ENCODE assay signal across 26 mouse cellular contexts in genomic region chr6:36832207-36832606, GRCm38 (mm10). TPM values are rescaled to one million over a fixed set of nuclear protein-coding genes. Genes with fewer than 3 reads are reported as not detected.
DNase-seq lines count a peak whose midpoint lies in the region; ATAC-seq and TF ChIP-seq lines count a peak whose summit lies in the region.
"Had no signal": no experiment of that assay in that cellular context is flagged by ENCODE, and none has a peak within 500 bp of the region (broad histone marks: within the 10 kb centered on the region; RNA-seq: fewer than 3 reads in every experiment).

No protein-coding gene starts in this region.

- no peaks in the 10 kb centered on the region for H3K27me3 ChIP-seq in limb, embryonic 15.5 days
- no peaks in the 10 kb centered on the region for H3K27me3 ChIP-seq in limb, embryonic 10.5 days (ENCODE audit: low read depth, poor library complexity, severe bottlenecking)
- H3K27me3 ChIP-seq in myocyte (ENCODE audit: control insufficient read depth, insufficient read depth, insufficient read length) = no peaks in the 10 kb centered on the region
- no peaks in the 10 kb centered on the region for H3K27me3 ChIP-seq in heart, embryonic 12.5 days (replicated peaks)
- H3K27me3 ChIP-seq: embryonic facial prominence, embryonic 13.5 days; forebrain, embryonic 13.5 days; hindbrain, embryonic 12.5 days; hindbrain, embryonic 15.5 days had no signal

- H3K4me1 ChIP-seq in limb, embryonic 15.5 days = peaks cover 4% of the 10 kb centered on the region; the same call in 1 of the 2 replicates
- H3K4me1 ChIP-seq in limb, embryonic 10.5 days = peaks cover 22% of the 10 kb centered on the region
- H3K4me1 ChIP-seq in heart, embryonic 12.5 days (replicated peaks) = no peaks in the 10 kb centered on the region
- H3K4me1 ChIP-seq: heart, embryonic 10.5 days; hindbrain, embryonic 12.5 days; hindbrain, embryonic 15.5 days had no signal

- H3K79me2 ChIP-seq in myocyte (ENCODE audit: control insufficient read depth, insufficient read depth) = no peaks in the 10 kb centered on the region

- 0 out of 2 replicates have a peak overlapping the region, but pooled peaks have one; percentile 11 for H3K27ac ChIP-seq in limb, embryonic 15.5 days
- H3K27ac ChIP-seq in limb, embryonic 10.5 days = no peak overlapping the region
- H3K27ac ChIP-seq in heart, embryonic 12.5 days (ENCODE audit: poor library complexity, severe bottlenecking) = no peak overlapping the region
- H3K27ac ChIP-seq: embryonic facial prominence, embryonic 10.5 days; embryonic facial prominence, embryonic 13.5 days; forebrain, embryonic 10.5 days; forebrain, embryonic 13.5 days; heart, adult 2 months; heart, embryonic 10.5 days; hindbrain, embryonic 12.5 days; hindbrain, embryonic 15.5 days had no signal

- no peaks in the 10 kb centered on the region for H3K36me3 ChIP-seq in limb, embryonic 15.5 days
- H3K36me3 ChIP-seq in limb, embryonic 10.5 days = no peaks in the 10 kb centered on the region
- no peaks in the 10 kb centered on the region for H3K36me3 ChIP-seq in myocyte (ENCODE audit: control insufficient read depth, insufficient read depth)
- no peaks in the 10 kb centered on the region for H3K36me3 ChIP-seq in heart, embryonic 12.5 days
- H3K36me3 ChIP-seq: embryonic facial prominence, embryonic 10.5 days; embryonic facial prominence, embryonic 13.5 days; forebrain, embryonic 10.5 days; G1E; heart, embryonic 10.5 days; hindbrain, embryonic 12.5 days; hindbrain, embryonic 15.5 days had no signal

- no peaks in the 10 kb centered on the region for H3K9me3 ChIP-seq in limb, embryonic 15.5 days
- H3K9me3 ChIP-seq in limb, embryonic 10.5 days (replicated peaks) = no peaks in the 10 kb centered on the region
- H3K9me3 ChIP-seq in heart, embryonic 12.5 days (replicated peaks) = no peaks in the 10 kb centered on the region
- H3K9me3 ChIP-seq: embryonic facial prominence, embryonic 13.5 days; forebrain, embryonic 13.5 days; G1E; hindbrain, embryonic 12.5 days; hindbrain, embryonic 15.5 days had no signal

- H3K4me2 ChIP-seq in limb, embryonic 15.5 days = no peak overlapping the region
- H3K4me2 ChIP-seq in myocyte (ENCODE audit: low read depth) = peak overlapping the region; percentile 53
- no peak overlapping the region for H3K4me2 ChIP-seq in heart, embryonic 12.5 days
- H3K4me2 ChIP-seq: embryonic facial prominence, embryonic 13.5 days; forebrain, embryonic 13.5 days; hindbrain, embryonic 12.5 days; hindbrain, embryonic 15.5 days had no signal

- H3K9ac ChIP-seq in limb, embryonic 15.5 days = no peak overlapping the region
- H3K9ac ChIP-seq in heart, embryonic 12.5 days = no peak overlapping the region
- H3K9ac ChIP-seq: embryonic facial prominence, embryonic 13.5 days; forebrain, embryonic 13.5 days; hindbrain, embryonic 12.5 days; hindbrain, embryonic 15.5 days had no signal

- ATAC-seq in limb, embryonic 15.5 days (ENCODE audit: insufficient number of reproducible peaks, low FRiP score, low TSS enrichment, low read depth) = no peak
- ATAC-seq in heart, embryonic 12.5 days (ENCODE audit: insufficient number of reproducible peaks, low FRiP score) = no peak
- ATAC-seq: activated CD4-positive, CD25-positive, alpha-beta regulatory T cell, adult 4 months; forebrain, embryonic 13.5 days; forebrain, embryonic 16.5 days had no signal

- no peak overlapping the region for H3ac ChIP-seq in myocyte (ENCODE audit: control insufficient read depth, insufficient read length)

- WGBS in limb, embryonic 15.5 days = 53% methylated on average over 2 of the region's 2 CpGs
- 54% methylated on average over 2 of the region's 2 CpGs for WGBS in limb, embryonic 10.5 days
- 75% methylated on average over 2 of the region's 2 CpGs for WGBS in heart, embryonic 12.5 days

- no peak for TF ChIP-seq POLR2A in myocyte (IDR thresholded peaks at IDR 0.05; ENCODE audit: insufficient read length, low read depth)

- DNase-seq in limb, embryonic 10.5 days (ENCODE audit: low spot score) = no peak
- peak; percentile 63 for DNase-seq in Muller cell, postnatal 12 days (ENCODE audit: inconsistent ontology term)
- no peak for DNase-seq in thymus, postnatal 4 days
- DNase-seq: adrenal gland, adult 8-10 months; adrenal gland, postnatal 25 days; cerebellum, adult 11-12 months; cerebellum, adult 8-10 months; cerebellum, postnatal 10 days; cerebellum, postnatal 36 days; embryo, embryonic 11 days; gastrocnemius, postnatal 10 days; gastrocnemius, postnatal 36 days; heart, adult 2 months had no signal

- H3K4me3 ChIP-seq in limb, embryonic 15.5 days = no peak overlapping the region
- H3K4me3 ChIP-seq in limb, embryonic 10.5 days = no peak overlapping the region
- H3K4me3 ChIP-seq in myocyte = no peak overlapping the region
- H3K4me3 ChIP-seq in heart, embryonic 12.5 days = no peak overlapping the region
- H3K4me3 ChIP-seq: embryonic facial prominence, embryonic 10.5 days; embryonic facial prominence, embryonic 13.5 days; forebrain, embryonic 10.5 days; forebrain, embryonic 13.5 days; heart, adult 2 months; heart, embryonic 10.5 days; hindbrain, embryonic 12.5 days; hindbrain, embryonic 15.5 days had no signal

TF ChIP-seq in myocyte, 11 proteins besides CTCF, POLR2A, EP300 and RAD21:
- TF ChIP-seq MYOG (IDR thresholded peaks at IDR 0.05; ENCODE audit: control insufficient read depth in 1 of 3, insufficient read depth in 1 of 3, insufficient read length in 2 of 3, low read depth in 2 of 3) (no peak), TCF3 (IDR thresholded peaks at IDR 0.05; ENCODE audit: insufficient read length, low read depth) (no peak), POLR2AphosphoS2 (IDR thresholded peaks at IDR 0.05; ENCODE audit: insufficient read length, low read depth) (no peak), MAX (IDR thresholded peaks at IDR 0.05; ENCODE audit: low read depth) (no peak)

RNA-seq across cellular contexts. Expression of gene Ptn, which starts 22.2 kb away (rescaled TPM):
- 592 and 623 TPM in 2 replicates for polyA plus RNA-seq in limb, embryonic 15.5 days (2015; fragmentation: Nextera tagmentation; extraction: Ambion mirVana)
- polyA plus RNA-seq in limb, embryonic 10.5 days (2016; fragmentation: Nextera tagmentation; extraction: Ambion mirVana) = 587 and 597 TPM in 2 replicates
- polyA plus RNA-seq in myocyte (2012; fragmentation: generic; extraction: Trizol) = 3.1 TPM
- 282 and 283 TPM in 2 replicates for polyA plus RNA-seq in heart, embryonic 12.5 days (2016; fragmentation: Nextera tagmentation; extraction: Ambion mirVana)
- polyA plus RNA-seq: activated CD4-positive, CD25-positive, alpha-beta regulatory T cell, adult 4 months; G1E had no signal

Comparison
In these comparisons a context has a peak if more than half of its experiments do, and no peak if none do; other contexts are left out.
1. RNA of gene Ptn, which starts 22.2 kb away (polyA plus RNA-seq): 592 to 623 TPM in limb, embryonic 15.5 days, 587 to 597 TPM in limb, embryonic 10.5 days and 282 to 283 TPM in heart, embryonic 12.5 days; 3.1 TPM in myocyte (single experiment); every median in the first group is over 10 times any median in the second.